Mouse (Mus musculus) yolk sac, embryonic 10.5 days (tissue): ENCODE measurements at regions not wholly inside any gene's neighbourhood (a gene's known extent, or its start where the extent isn't known, plus 50 kb on each side); places are given as distances from the start of the nearest gene placed in this dataset.

Experiments used
- DNase-seq: peaks from one replicate; pipeline ENCODE4 v3.0.0-alpha.2; 2017; ENCODE audit warnings: low spot score

GRCm38 (mm10) chrX:23499320-23499719 lies 134.4 kb upstream of the Klhl13 start:
- no peak for DNase-seq

DNA sequence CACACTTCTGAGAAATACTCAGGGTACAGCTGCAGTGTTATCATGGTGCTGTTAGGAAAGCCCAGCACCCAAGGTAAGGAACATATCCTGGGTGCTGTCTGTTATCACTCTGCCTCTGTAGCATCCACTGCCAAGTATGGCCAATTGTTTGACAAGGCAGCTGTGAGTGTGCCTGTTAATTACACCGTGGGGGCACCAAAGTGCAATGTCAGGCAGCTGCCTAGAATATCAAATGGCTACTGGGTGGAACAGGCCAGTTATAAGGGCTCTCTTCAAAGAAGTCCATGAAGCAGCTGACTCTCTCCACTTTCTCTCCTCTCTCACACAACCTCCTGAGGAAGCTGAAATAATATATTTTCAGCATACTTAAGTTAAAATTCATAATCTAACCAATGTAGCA lies 130.3 kb upstream of the Klhl13 start:
- no peak for DNase-seq

DNA sequence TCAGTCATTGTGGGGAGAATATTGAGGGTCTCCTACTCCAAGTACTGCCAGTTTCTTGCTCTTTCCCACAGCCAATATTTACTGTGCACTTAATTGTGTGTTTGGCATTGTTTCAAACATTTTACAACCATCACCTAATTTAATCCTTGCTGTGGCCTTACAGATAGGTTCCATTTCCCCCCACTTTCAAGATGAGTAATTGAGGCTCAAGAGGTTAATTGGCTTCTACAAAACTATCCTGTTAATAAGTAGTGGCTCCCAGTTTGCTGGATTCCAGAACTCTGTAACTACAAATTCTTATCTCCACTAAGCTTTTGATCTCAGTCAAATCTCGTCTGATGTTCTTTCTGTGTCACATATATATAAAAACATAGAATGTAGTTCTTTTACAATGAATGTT lies 112.0 kb upstream of the Klhl13 start:
- DNase-seq: no peak

DNA sequence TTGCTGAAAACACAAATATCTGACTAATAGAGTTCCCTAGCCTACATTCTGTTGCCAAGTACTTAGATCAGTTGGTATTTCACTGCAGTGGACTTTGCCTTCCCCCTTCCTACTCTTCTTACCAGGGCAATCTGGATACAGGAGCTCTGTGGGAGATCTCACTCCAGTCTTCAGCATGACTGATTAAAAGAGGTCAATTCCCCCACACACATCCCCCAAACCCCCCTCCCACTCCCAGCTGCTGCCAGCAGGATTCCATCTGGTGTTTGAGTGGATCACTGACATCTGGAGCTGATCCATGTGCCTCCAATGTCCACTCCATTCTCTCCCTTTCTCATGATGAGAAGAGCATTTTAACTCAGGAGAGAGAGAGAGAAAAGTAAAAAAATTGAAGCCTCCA lies 101.1 kb upstream of the Klhl13 start:
- DNase-seq: no peak

- DNase-seq: no peak
Measured at GRCm38 (mm10) chrX:23453616-23454015, 88.7 kb upstream of the Klhl13 start.

GRCm38 (mm10) chrX:23422746-23423145 lies 57.9 kb upstream of the Klhl13 start:
- no peak for DNase-seq

DNA sequence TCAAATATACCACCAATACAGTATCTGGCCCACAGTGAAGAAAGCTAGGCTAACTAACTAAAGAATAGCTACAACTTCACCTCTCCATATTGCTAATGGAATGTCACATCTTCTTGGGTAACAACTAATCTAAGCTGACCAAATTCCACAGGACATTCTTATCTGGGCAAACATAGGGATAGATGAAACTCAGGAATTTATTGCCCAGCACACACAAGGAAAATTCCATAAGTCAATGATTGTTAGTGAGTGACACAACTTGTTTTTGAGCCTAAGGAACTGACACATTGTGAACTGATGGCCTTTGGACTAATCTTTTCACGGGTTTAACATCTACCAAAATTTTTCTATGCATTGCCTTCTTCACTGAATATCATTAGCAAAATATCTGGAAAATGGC lies 52.6 kb upstream of the Klhl13 start:
- DNase-seq: peak; percentile 11
